Mouse (Mus musculus) limb, embryonic 15.5 days (tissue): ENCODE measurements around the gene Pgbd5. TPM values are rescaled to one million over a fixed set of nuclear protein-coding genes. Genes with fewer than 3 reads are reported as not detected.

Experiments used
- ATAC-seq: fragments of 200-750 bp; cut with Nextera tagmentation; 2 replicates; pipeline ENCODE4 v1.8.0; 2017; ENCODE audit warnings: low read depth, moderate TSS enrichment; ENCODE audit not compliant: insufficient number of reproducible peaks, low FRiP score, low TSS enrichment
- H3K27ac ChIP-seq: fragments of 300-500 bp; sonication (generic); 2 replicates; pipeline ENCODE4 v1.5.1; 2015; ENCODE audit warnings: moderate library complexity, mild to moderate bottlenecking, inconsistent platforms
- H3K27me3 ChIP-seq: fragments of 300-500 bp; sonication (generic); 2 replicates; pipeline ENCODE4 v1.6.1; 2015; ENCODE audit warnings: inconsistent platforms
- H3K36me3 ChIP-seq: fragments of 300-500 bp; sonication (generic); 2 replicates; pipeline ENCODE4 v1.6.1; 2015; ENCODE audit warnings: inconsistent platforms
- H3K4me1 ChIP-seq: fragments of 300-500 bp; sonication (generic); 2 replicates; pipeline ENCODE4 v1.6.1; 2015; ENCODE audit warnings: inconsistent platforms
- H3K4me2 ChIP-seq: fragments of 300-500 bp; sonication (generic); 2 replicates; pipeline ENCODE4 v1.6.1; 2015; ENCODE audit warnings: mild to moderate bottlenecking, inconsistent platforms
- H3K4me3 ChIP-seq: fragments of 300-500 bp; sonication (generic); 2 replicates; pipeline ENCODE4 v1.5.1; 2015; ENCODE audit warnings: mild to moderate bottlenecking, inconsistent platforms
- H3K9ac ChIP-seq: fragments of 300-500 bp; sonication (generic); 2 replicates; pipeline ENCODE4 v1.6.1; 2015; ENCODE audit warnings: inconsistent platforms
- H3K9me3 ChIP-seq: fragments of 300-500 bp; sonication (generic); 2 replicates; pipeline ENCODE4 v1.6.1; 2016; ENCODE audit warnings: inconsistent platforms
- WGBS: fragments of 180-500 bp; shearing (Covaris S2); methylation state at CpG from one replicate; pipeline ENCODE4 v1.1.7; 2015; 5-methylcytosine and 5-hydroxymethylcytosine counted together
- polyA plus RNA-seq: library from polyadenylated mRNA; unstranded; fragments of >200 nt; fragmentation: Nextera tagmentation; extraction: Ambion mirVana; gene quantifications from 2 replicates; pipeline ENCODE4 v1.2.1, GENCODE M21; 2015

Gene Pgbd5
- polyA plus RNA-seq, 1 experiment from 2014 or later = 2.3 TPM

DNA sequence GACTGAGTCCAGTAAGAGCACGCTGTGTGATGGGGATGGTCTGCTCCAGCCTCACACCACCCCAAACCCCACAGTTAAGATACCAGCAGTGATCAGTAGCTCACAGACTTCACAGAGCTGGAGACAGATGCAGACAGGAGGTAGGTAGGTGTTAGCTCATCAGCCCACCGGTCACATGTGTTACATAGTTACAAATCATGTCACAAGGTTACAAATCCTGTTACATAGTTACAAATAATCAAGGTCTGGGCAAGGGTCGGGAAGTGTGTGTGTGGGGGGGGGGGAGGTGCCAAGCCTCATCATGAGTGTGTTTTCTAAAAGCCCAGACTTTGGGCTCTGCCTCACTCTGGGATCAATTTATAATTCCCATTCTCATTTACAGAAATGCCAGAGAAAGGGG, 78.5 kb downstream of the Pgbd5 start:
- Histone ChIP-seq H3K9me3 (no peaks in the 10 kb centered on the region), H3K27ac (no peak overlapping the region), H3K36me3 (no peaks in the 10 kb centered on the region), H3K27me3 (no peaks in the 10 kb centered on the region), H3K9ac (no peak overlapping the region), H3K4me1 (no peaks in the 10 kb centered on the region), H3K4me3 (no peak overlapping the region), H3K4me2 (no peak overlapping the region)
- no peak for ATAC-seq
- 69% methylated on average over 3 of the region's 3 CpGs for WGBS

DNA sequence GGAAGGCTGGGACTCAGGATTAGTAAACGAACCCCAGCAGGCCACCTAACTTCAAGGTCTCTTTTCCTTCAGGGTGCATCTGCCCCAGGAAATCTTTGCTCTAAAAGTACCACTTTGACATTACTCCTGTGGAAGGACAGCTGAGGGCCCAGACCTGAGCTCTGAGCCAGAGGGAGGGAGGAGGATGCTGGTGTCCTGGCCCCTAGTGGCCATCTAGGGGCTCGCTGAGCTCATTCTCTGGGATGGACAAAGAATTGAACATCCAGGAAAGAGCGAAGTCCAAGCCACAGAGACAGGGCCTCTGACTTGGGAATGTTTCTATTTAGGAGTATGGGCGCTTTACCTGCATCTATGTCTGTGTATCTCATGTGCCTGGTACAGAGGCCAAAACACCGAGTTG, 87.8 kb downstream of the Pgbd5 start:
- Histone ChIP-seq H3K4me2 (no peak overlapping the region), H3K4me3 (no peak overlapping the region), H3K9me3 (no peaks in the 10 kb centered on the region), H3K36me3 (no peaks in the 10 kb centered on the region), H3K27ac (no peak overlapping the region), H3K9ac (no peak overlapping the region), H3K27me3 (no peaks in the 10 kb centered on the region), H3K4me1 (peaks cover 3% of the 10 kb centered on the region; the same call in 1 of the 2 replicates)
- WGBS = 65% methylated on average over 5 of the region's 5 CpGs
- ATAC-seq = no peak

DNA sequence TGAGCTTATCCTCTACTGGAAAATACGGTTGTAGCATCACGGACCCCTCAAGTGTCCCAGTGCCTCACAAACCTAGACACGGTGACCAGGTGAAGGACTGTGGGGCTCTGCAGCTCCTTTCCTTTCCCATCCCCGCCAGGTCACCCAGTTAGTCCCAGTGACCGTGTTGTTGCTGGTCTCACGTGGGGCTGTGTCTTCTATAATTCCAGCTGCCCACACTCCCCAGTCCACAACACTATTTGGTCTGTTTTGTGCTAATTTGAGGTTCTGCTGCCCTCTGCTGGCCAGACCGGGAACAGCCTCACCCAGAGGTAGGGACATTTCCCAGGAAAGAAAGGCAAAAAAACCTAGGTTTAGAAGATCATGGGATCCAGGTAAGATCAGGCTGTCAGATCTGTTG, 89.8 kb downstream of the Pgbd5 start:
- no peaks in the 10 kb centered on the region for H3K9me3 ChIP-seq
- no peak overlapping the region for H3K4me2 ChIP-seq
- H3K36me3 ChIP-seq = peaks cover 7% of the 10 kb centered on the region
- H3K9ac ChIP-seq = no peak overlapping the region
- 34% methylated on average over 7 of the region's 7 CpGs for WGBS
- no peak overlapping the region for H3K27ac ChIP-seq
- H3K27me3 ChIP-seq = no peaks in the 10 kb centered on the region
- no peak for ATAC-seq
- peaks cover 3% of the 10 kb centered on the region; the same call in 1 of the 2 replicates for H3K4me1 ChIP-seq
- no peak overlapping the region for H3K4me3 ChIP-seq

DNA sequence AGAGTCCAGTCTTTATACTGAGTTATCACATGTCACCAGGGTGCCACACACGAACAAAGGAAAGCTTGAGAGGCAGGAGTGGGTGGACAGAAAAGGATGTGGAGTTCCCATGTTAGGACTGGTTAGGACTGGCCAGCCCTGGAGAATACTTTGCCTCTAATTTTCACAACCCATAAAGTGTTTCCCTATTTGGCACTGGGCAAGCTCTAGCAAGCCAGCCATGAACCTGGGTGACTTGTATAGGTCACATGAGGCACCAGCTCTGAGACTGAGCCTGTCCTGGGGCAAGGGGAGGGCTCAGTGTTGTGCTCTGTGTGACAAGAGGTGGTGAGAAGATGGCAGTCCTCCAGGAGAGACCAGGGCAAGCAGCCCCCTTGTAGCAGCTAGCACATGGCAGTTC, 91.4 kb downstream of the Pgbd5 start:
- H3K4me3 ChIP-seq = no peak overlapping the region
- H3K9ac ChIP-seq = no peak overlapping the region
- peaks cover 23% of the 10 kb centered on the region for H3K36me3 ChIP-seq
- peaks cover 3% of the 10 kb centered on the region; the same call in 1 of the 2 replicates for H3K4me1 ChIP-seq
- no peak overlapping the region for H3K27ac ChIP-seq
- 54% methylated on average over 1 of the region's 1 CpGs for WGBS
- no peaks in the 10 kb centered on the region for H3K9me3 ChIP-seq
- ATAC-seq = no peak
- no peaks in the 10 kb centered on the region for H3K27me3 ChIP-seq
- H3K4me2 ChIP-seq = no peak overlapping the region

DNA sequence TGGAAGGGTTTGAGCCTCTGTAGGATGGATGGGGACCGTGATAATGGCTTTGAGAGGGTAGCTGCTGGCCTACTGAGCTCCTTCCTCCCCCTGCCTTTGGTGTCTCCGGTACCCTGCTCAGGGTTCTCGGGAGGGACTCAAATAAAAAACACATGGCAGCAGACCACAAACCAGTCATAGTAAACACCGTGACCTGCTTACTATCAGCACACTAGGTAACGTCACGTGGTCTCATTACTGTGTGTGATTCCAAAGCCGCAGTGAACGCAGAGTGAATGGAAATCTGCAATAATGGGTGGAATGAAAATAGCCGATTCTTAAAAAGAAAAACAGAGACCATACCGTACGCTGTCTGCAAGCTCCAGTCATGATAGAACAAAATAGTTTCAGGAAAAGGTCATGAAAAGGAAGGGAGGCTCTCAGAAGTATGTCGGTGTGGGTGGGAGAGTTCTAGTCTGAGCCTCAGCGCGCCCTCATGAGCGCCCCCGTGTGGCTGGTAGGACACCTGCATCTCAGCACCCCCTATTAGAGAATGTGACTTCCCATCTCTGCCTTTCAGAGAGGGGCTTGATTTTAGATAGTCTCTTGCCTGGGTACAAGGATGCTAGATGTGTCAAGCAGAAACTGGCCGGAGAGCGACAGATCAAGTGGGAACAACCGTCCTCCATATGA, 92.5 kb downstream of the Pgbd5 start:
- H3K4me1 ChIP-seq = peaks cover 3% of the 10 kb centered on the region; the same call in 1 of the 2 replicates
- no peaks in the 10 kb centered on the region for H3K9me3 ChIP-seq
- no peak overlapping the region for H3K9ac ChIP-seq
- no peak; the same call in 1 of the 2 replicates for ATAC-seq
- 28% methylated on average over 19 of the region's 19 CpGs for WGBS
- H3K4me3 ChIP-seq = no peak overlapping the region
- H3K27ac ChIP-seq = no peak overlapping the region
- H3K36me3 ChIP-seq = peaks cover 34% of the 10 kb centered on the region
- H3K27me3 ChIP-seq = no peaks in the 10 kb centered on the region
- H3K4me2 ChIP-seq = no peak overlapping the region

DNA sequence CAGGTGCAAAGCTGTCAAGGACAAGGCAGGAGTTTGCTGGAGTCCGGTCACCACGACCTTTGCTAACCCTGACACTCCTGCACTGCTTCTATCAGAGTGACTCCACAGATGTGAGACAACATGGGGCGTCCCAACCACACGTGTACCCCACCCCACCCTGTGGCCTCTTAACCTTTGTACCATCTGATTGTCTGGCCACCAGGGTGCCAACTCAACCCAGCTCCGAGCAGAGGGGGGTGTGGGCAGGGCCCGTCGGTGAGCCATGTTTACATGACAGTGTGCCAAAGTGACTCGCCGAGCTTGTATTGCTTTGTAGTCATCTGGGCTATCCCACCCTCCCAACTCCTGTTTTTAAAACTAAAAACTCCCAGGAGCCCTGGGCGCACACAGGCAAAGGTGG, 94.4 kb downstream of the Pgbd5 start:
- H3K9me3 ChIP-seq = no peaks in the 10 kb centered on the region
- peaks cover 46% of the 10 kb centered on the region for H3K36me3 ChIP-seq
- H3K27ac ChIP-seq = no peak overlapping the region
- H3K27me3 ChIP-seq = no peaks in the 10 kb centered on the region
- no peak for ATAC-seq
- H3K4me1 ChIP-seq = peaks cover 3% of the 10 kb centered on the region; the same call in 1 of the 2 replicates
- no peak overlapping the region for H3K4me2 ChIP-seq
- WGBS = 83% methylated on average over 10 of the region's 10 CpGs
- no peak overlapping the region for H3K4me3 ChIP-seq
- H3K9ac ChIP-seq = no peak overlapping the region

DNA sequence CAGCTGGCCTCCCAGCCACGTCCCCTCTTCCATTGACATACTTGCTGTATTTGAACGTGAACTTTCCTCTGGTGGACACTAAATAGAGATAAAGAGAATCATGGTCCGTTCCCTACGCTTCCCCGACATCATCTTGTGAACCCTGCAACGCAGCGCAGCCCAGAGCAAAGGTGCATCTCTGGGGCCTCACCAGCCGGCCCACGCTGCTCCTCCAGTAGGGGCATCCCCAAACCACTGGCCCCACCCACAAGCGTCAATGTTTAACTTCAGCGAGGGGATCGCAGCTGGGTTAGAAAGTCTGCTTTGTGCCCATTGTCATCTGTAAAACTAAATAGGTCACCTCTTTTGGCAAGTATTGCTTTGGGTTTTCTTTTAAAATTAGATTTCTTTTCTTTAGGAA, 95.5 kb downstream of the Pgbd5 start:
- H3K36me3 ChIP-seq = peaks cover 55% of the 10 kb centered on the region
- no peak overlapping the region for H3K4me2 ChIP-seq
- no peaks in the 10 kb centered on the region for H3K9me3 ChIP-seq
- H3K9ac ChIP-seq = no peak overlapping the region
- 93% methylated on average over 12 of the region's 12 CpGs for WGBS
- H3K4me3 ChIP-seq = no peak overlapping the region
- no peaks in the 10 kb centered on the region for H3K27me3 ChIP-seq
- H3K27ac ChIP-seq = no peak overlapping the region
- H3K4me1 ChIP-seq = no peaks in the 10 kb centered on the region
- no peak for ATAC-seq

DNA sequence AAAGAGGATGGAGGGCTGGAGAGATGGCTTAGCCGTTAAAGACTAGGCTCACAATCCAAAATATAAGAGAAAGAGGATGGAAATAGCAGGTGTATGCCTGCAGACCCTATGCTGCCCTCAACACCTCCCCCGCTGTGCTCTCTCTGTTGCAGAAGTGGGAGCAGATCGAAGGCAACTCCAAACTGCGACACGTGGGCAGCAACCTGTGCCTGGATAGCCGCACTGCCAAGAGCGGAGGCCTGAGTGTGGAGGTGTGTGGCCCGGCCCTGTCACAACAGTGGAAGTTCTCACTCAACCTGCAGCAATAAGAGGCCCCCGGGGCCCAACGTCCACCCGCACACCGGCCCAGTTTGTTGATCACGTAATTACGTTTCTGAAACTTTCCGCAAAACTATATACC, 96.3 kb downstream of the Pgbd5 start:
- 92% methylated on average over 15 of the region's 15 CpGs for WGBS
- Histone ChIP-seq H3K9me3 (no peaks in the 10 kb centered on the region), H3K36me3 (peaks cover 63% of the 10 kb centered on the region), H3K27ac (no peak overlapping the region), H3K4me1 (no peaks in the 10 kb centered on the region), H3K4me2 (no peak overlapping the region), H3K9ac (no peak overlapping the region), H3K4me3 (no peak overlapping the region), H3K27me3 (no peaks in the 10 kb centered on the region)
- no peak for ATAC-seq

DNA sequence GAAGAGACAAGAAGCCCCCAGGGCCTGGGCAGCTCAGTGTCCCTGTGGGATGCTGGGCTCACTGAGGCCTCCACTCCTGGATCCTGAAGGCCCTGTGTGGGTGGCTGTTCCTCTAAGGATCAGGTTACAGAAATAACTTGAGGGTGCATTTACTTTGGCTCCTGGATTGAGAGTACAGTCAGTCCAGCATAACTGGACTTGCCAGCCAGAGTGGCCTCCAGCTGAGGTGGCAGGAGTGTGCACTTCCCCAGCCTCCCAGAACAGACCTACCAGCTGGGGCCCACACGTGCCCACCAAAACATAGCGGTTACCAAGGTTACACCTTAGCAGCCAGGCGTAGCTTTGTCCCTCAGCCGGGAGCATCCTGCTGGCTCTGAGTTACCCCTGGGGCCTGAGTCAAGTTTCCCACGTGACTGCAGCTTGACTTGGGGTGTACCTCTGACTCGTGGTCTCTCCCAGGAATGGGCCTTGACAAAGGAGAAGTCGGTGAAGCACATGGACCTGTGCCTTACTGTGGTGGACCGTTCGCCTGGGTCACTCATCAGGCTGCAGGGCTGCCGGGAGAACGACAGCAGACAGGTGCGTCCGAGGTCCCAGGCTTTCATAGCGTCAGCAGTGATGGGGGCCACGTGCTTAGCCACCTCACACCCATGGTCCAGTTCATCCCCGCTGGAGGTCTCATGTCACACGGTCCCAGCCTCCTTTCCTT, 98.9 kb downstream of the Pgbd5 start:
- 72% methylated on average over 17 of the region's 17 CpGs for WGBS
- no peaks in the 10 kb centered on the region for H3K9me3 ChIP-seq
- ATAC-seq = no peak
- H3K4me1 ChIP-seq = no peaks in the 10 kb centered on the region
- no peak overlapping the region for H3K4me3 ChIP-seq
- no peak overlapping the region for H3K4me2 ChIP-seq
- no peaks in the 10 kb centered on the region for H3K27me3 ChIP-seq
- H3K36me3 ChIP-seq = peaks cover 87% of the 10 kb centered on the region
- H3K9ac ChIP-seq = no peak overlapping the region
- H3K27ac ChIP-seq = no peak overlapping the region

DNA sequence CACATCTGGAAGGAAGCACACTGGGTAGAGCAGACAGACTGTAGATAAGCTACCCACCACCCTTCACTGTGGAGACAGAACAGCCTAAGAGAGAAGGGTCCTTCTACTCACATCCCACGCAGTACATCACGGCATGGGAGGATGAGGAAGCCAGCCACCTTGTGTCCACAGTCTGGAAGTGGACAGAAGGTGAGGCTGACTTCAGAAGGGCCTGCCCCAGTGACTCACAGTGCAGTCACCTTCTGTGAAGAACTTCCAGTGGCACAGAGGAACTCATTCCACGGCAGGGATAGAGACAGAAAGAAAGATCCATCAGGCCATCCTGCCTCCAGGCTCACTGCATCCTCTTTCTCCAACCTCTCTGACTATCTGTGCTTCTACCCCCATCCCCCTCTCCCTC, 99.7 kb downstream of the Pgbd5 start:
- Histone ChIP-seq H3K9ac (no peak overlapping the region), H3K27ac (no peak overlapping the region), H3K4me1 (no peaks in the 10 kb centered on the region), H3K4me2 (no peak overlapping the region), H3K9me3 (no peaks in the 10 kb centered on the region), H3K36me3 (peaks cover 91% of the 10 kb centered on the region), H3K4me3 (no peak overlapping the region), H3K27me3 (no peaks in the 10 kb centered on the region)
- 83% methylated on average over 3 of the region's 3 CpGs for WGBS
- no peak for ATAC-seq

DNA sequence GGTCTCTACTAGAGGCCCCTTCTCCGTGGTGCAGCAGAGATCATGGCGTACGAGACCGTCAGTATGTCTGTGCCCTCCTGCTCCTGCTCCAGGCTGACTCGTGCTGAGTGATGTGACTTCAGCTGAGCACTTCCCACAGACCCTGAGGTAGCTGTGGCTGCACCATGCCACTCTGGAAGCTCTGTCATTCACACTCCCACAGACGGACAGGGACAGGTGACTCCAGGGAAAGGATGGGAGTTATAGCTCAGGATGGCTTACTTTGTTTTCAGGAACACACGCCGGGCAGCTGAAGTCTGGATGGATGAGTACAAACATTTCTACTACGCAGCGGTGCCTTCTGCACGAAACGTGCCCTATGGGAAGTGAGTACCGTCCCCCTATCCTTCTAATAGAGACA, 103.2 kb downstream of the Pgbd5 start:
- H3K36me3 ChIP-seq = peaks cover 88% of the 10 kb centered on the region
- H3K4me1 ChIP-seq = no peaks in the 10 kb centered on the region
- no peak overlapping the region for H3K4me3 ChIP-seq
- WGBS = 87% methylated on average over 13 of the region's 13 CpGs
- ATAC-seq = no peak
- H3K27me3 ChIP-seq = no peaks in the 10 kb centered on the region
- H3K27ac ChIP-seq = no peak overlapping the region
- no peak overlapping the region for H3K4me2 ChIP-seq
- no peak overlapping the region for H3K9ac ChIP-seq
- no peaks in the 10 kb centered on the region for H3K9me3 ChIP-seq

DNA sequence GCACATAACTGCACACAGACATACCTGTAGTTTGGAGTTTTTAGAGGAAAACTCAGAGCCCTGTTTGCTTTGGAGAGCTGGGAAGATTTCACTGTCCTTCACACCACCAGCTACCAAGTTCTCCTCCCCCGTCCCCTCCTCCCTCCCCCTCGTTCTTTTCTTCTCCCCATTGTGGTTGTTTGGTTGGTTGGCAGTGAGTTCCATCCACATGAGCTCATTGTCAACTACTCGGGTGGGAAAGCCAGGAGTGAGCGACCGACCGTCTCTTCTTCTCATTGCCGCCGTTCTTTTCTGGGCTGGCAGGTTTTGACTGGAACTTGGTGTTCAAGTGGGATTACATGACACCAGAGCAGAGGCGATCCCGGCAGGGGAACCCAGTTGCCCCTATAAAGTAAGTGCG, 107.8 kb downstream of the Pgbd5 start:
- Histone ChIP-seq H3K9ac (no peak overlapping the region), H3K4me3 (no peak overlapping the region), H3K27me3 (no peaks in the 10 kb centered on the region), H3K27ac (no peak overlapping the region), H3K9me3 (no peaks in the 10 kb centered on the region), H3K36me3 (peaks cover 87% of the 10 kb centered on the region), H3K4me2 (no peak overlapping the region), H3K4me1 (no peaks in the 10 kb centered on the region)
- ATAC-seq = no peak
- 79% methylated on average over 11 of the region's 11 CpGs for WGBS
